Mouse (Mus musculus): ENCODE results near the gene Magi2. TPM values are rescaled to one million over a fixed set of nuclear protein-coding genes. Genes with fewer than 3 reads are reported as not detected.

The Magi2 gene
- polyA plus RNA-seq, 2 experiments: 0.08 to 0.15 TPM

DNA sequence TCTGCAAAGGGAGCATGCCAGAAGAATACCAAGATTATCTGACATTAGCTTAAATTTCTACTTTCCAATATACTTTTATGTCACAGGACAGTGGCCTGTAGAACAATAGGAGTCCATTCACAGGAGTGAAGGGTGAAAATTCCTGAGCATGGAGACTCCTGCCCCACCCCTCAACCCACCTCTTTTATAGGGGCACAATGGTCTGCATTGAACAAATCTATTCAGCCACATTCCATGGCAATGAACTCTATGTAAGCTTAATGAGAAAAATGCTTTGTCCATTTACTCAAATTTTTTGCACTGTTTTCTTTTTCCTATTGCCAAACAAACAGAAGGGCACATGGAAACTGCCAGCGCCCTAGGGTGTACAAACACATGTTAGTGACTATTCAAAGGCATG, 838.2 kb downstream of the Magi2 start:
- Histone ChIP-seq H3K9me3 (ENCODE audit: control insufficient read depth, low read length) (no peaks in the 10 kb centered on the region), H3K4me3 (ENCODE audit: insufficient read depth in 1 of 2, low read depth in 2 of 2, low read length in 2 of 2) (no peak overlapping the region), H3K27ac (no peak overlapping the region), H3K9ac (replicated peaks) (no peak overlapping the region), H3K4me1 (replicated peaks; ENCODE audit: control insufficient read depth in 2 of 2, insufficient read depth in 2 of 2, low read length in 1 of 2) (no peaks in the 10 kb centered on the region), H3K27me3 (ENCODE audit: control insufficient read depth, insufficient read depth, low read length) (no peaks in the 10 kb centered on the region), H3K4me2 (ENCODE audit: low read depth) (no peak overlapping the region), H3K36me3 (replicated peaks; ENCODE audit: control insufficient read depth, insufficient read depth, low read depth) (no peaks in the 10 kb centered on the region)
- no peak for DNase-seq (ENCODE audit: low read depth in 3 of 3, low spot score in 3 of 3)
- TF ChIP-seq EP300 (IDR thresholded peaks at IDR 0.05; ENCODE audit: low read depth) (no peak), CTCF (IDR thresholded peaks at IDR 0.05; ENCODE audit: low read depth) (no peak)
- ATAC-seq (ENCODE audit: insufficient read depth): no peak
- WGBS (ENCODE audit: insufficient replicate concordance): 64% methylated on average over 1 of the region's 1 CpGs

DNA sequence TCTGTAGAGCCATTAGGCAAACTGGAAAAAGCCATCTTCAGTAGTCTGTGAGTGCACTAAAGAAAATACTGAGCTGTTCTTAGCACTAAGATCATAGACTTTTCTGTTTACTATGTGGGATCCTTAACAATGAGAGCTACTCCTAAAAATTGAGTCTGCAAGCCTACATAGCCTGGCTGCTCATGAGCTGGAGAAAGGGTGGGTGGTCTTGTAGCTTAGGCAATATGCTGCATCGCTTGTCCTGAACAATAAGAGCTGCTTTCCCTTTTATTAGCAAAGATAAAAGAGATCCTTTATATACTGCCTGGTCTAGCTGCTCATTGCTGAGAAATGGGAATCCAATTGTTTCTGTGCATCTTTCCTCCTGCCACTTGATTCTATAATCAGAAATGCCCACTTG, 841.7 kb downstream of the Magi2 start:
- Histone ChIP-seq H3K27ac (no peak overlapping the region), H3K4me1 (replicated peaks; ENCODE audit: control insufficient read depth in 2 of 2, insufficient read depth in 2 of 2, low read length in 1 of 2) (no peaks in the 10 kb centered on the region), H3K9ac (replicated peaks) (no peak overlapping the region), H3K4me3 (ENCODE audit: insufficient read depth in 1 of 2, low read depth in 2 of 2, low read length in 2 of 2) (no peak overlapping the region), H3K36me3 (replicated peaks; ENCODE audit: control insufficient read depth, insufficient read depth, low read depth) (no peaks in the 10 kb centered on the region), H3K9me3 (ENCODE audit: control insufficient read depth, low read length) (no peaks in the 10 kb centered on the region), H3K4me2 (ENCODE audit: low read depth) (no peak overlapping the region), H3K27me3 (ENCODE audit: control insufficient read depth, insufficient read depth, low read length) (no peaks in the 10 kb centered on the region)
- ATAC-seq (ENCODE audit: insufficient read depth) (no peak), DNase-seq (ENCODE audit: low read depth in 3 of 3, low spot score in 3 of 3) (no peak)
- TF ChIP-seq EP300 (IDR thresholded peaks at IDR 0.05; ENCODE audit: low read depth) (no peak), CTCF (IDR thresholded peaks at IDR 0.05; ENCODE audit: low read depth) (no peak)
- WGBS (ENCODE audit: insufficient replicate concordance): 48% methylated on average over 1 of the region's 1 CpGs

DNA sequence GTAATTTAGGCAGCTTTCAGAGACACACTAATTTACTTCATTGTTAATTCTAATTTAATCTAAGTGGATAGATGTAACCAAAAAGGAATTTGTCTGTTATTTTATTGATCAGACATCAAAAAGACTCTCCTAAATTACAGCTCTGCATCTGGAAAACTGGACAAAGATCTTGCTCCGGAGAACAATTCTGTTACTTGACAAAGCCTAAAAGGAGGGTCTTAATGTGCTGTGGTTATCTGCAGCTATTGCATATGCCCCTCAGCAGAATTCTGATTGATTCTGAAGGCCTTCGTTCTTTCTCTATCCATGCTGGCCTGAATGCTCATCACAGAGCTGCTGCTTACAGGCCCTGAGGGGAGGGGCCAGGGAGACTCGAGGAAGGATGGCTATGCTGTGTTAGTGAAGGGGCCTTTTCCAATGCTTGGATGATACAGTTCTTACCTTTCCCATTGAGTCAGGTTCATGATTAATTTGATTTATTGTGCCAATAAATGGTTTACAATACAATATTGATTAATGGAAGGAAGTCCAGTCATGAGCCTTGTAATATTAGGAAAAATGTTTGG, 842.2 kb downstream of the Magi2 start:
- Histone ChIP-seq H3K4me3 (ENCODE audit: insufficient read depth in 1 of 2, low read depth in 2 of 2, low read length in 2 of 2) (no peak overlapping the region), H3K4me2 (ENCODE audit: low read depth) (no peak overlapping the region), H3K4me1 (replicated peaks; ENCODE audit: control insufficient read depth in 2 of 2, insufficient read depth in 2 of 2, low read length in 1 of 2) (no peaks in the 10 kb centered on the region), H3K9me3 (ENCODE audit: control insufficient read depth, low read length) (no peaks in the 10 kb centered on the region), H3K9ac (replicated peaks) (no peak overlapping the region), H3K36me3 (replicated peaks; ENCODE audit: control insufficient read depth, insufficient read depth, low read depth) (no peaks in the 10 kb centered on the region), H3K27ac (no peak overlapping the region), H3K27me3 (ENCODE audit: control insufficient read depth, insufficient read depth, low read length) (no peaks in the 10 kb centered on the region)
- no peak for DNase-seq (ENCODE audit: low read depth in 3 of 3, low spot score in 3 of 3)
- TF ChIP-seq EP300 (IDR thresholded peaks at IDR 0.05; ENCODE audit: low read depth) (no peak), CTCF (IDR thresholded peaks at IDR 0.05; ENCODE audit: low read depth) (no peak)
- ATAC-seq (ENCODE audit: insufficient read depth): no peak
- 58% methylated on average over 3 of the region's 3 CpGs for WGBS (ENCODE audit: insufficient replicate concordance)

DNA sequence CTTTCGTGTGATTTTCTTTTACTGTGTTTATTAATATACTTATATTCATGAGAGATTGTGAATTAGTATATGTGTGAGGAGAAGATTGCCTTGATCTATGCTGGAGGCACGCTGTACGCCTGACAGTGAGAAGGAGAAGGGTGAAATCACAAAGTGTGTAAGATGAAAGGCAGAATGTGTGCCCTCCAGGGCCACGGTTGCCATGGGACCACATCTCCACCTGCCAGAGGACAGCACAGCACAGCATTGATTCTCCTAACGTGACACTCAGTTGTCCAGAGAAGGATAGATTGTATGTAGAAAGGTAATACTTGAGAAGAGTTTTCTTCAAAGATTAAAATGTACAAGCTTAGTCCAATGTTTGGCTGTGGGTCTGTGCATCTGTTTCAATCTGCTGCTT, 847.3 kb downstream of the Magi2 start:
- DNase-seq (ENCODE audit: low read depth in 3 of 3, low spot score in 3 of 3) (no peak), ATAC-seq (ENCODE audit: insufficient read depth) (no peak)
- Histone ChIP-seq H3K27me3 (ENCODE audit: control insufficient read depth, insufficient read depth, low read length) (no peaks in the 10 kb centered on the region), H3K9me3 (ENCODE audit: control insufficient read depth, low read length) (no peaks in the 10 kb centered on the region), H3K36me3 (replicated peaks; ENCODE audit: control insufficient read depth, insufficient read depth, low read depth) (no peaks in the 10 kb centered on the region), H3K4me3 (ENCODE audit: insufficient read depth in 1 of 2, low read depth in 2 of 2, low read length in 2 of 2) (no peak overlapping the region), H3K9ac (replicated peaks) (no peak overlapping the region), H3K4me1 (replicated peaks; ENCODE audit: control insufficient read depth in 2 of 2, insufficient read depth in 2 of 2, low read length in 1 of 2) (no peaks in the 10 kb centered on the region), H3K27ac (no peak overlapping the region), H3K4me2 (ENCODE audit: low read depth) (no peak overlapping the region)
- TF ChIP-seq CTCF (IDR thresholded peaks at IDR 0.05; ENCODE audit: low read depth) (no peak), EP300 (IDR thresholded peaks at IDR 0.05; ENCODE audit: low read depth) (no peak)
- 66% methylated on average over 5 of the region's 5 CpGs for WGBS (ENCODE audit: insufficient replicate concordance)

DNA sequence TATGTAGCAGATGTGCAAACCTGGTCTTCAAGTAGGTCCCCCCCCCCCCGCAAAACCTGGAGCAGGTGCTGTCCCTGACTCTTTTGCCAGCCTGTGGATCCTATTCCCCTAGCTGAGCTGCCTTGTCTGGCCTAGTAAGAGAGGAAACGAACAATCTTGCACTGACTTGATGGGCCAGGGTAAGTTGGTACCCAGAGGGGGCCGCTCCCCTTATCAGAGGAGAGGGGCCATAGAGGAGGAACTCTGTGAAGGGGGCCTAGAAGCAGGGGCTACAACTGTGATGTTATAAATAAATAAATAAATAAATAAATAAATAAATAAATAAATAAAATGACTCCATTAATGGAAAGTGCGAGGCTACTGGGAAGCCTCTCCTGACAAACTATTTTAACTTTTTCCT, 848.0 kb downstream of the Magi2 start:
- Histone ChIP-seq H3K36me3 (replicated peaks; ENCODE audit: control insufficient read depth, insufficient read depth, low read depth) (no peaks in the 10 kb centered on the region), H3K4me1 (replicated peaks; ENCODE audit: control insufficient read depth in 2 of 2, insufficient read depth in 2 of 2, low read length in 1 of 2) (no peaks in the 10 kb centered on the region), H3K9ac (replicated peaks) (no peak overlapping the region), H3K27me3 (ENCODE audit: control insufficient read depth, insufficient read depth, low read length) (no peaks in the 10 kb centered on the region), H3K27ac (no peak overlapping the region), H3K4me3 (ENCODE audit: insufficient read depth in 1 of 2, low read depth in 2 of 2, low read length in 2 of 2) (no peak overlapping the region), H3K4me2 (ENCODE audit: low read depth) (no peak overlapping the region), H3K9me3 (ENCODE audit: control insufficient read depth, low read length) (no peaks in the 10 kb centered on the region)
- no peak for ATAC-seq (ENCODE audit: insufficient read depth)
- WGBS (ENCODE audit: insufficient replicate concordance): 58% methylated on average over 4 of the region's 4 CpGs
- DNase-seq (ENCODE audit: low read depth in 3 of 3, low spot score in 3 of 3): no peak
- TF ChIP-seq EP300 (IDR thresholded peaks at IDR 0.05; ENCODE audit: low read depth) (no peak), CTCF (IDR thresholded peaks at IDR 0.05; ENCODE audit: low read depth) (no peak)
